Mouse (Mus musculus) lung, postnatal 0 days (tissue): ENCODE data around the gene Zfp366. TPM values are rescaled to one million over a fixed set of nuclear protein-coding genes. Genes with fewer than 3 reads are reported as not detected.

Experiments used
- ATAC-seq: fragments of 200-750 bp; cut with Nextera tagmentation; 2 replicates; pipeline ENCODE4 v1.8.0; 2017; ENCODE audit warnings: moderate library complexity
- DNase-seq: peaks from one replicate; pipeline ENCODE4 v3.0.0-alpha.2; 2016; ENCODE audit warnings: low spot score
- H3K27ac ChIP-seq: fragments of 300-500 bp; sonication (generic); 2 replicates; pipeline ENCODE4 v1.5.1; 2014; ENCODE audit warnings: antibody characterized with exemption, mild to moderate bottlenecking, low read length, mixed read lengths
- H3K27me3 ChIP-seq: fragments of 300-500 bp; sonication (generic); replicated peaks from 2 replicates; pipeline ENCODE4 v1.6.1; 2014; ENCODE audit warnings: low read length, mixed read lengths; ENCODE audit not compliant: insufficient read depth
- H3K36me3 ChIP-seq: fragments of 300-500 bp; sonication (generic); 2 replicates; pipeline ENCODE4 v1.6.1; 2014; ENCODE audit warnings: low read length, mixed read lengths; ENCODE audit not compliant: insufficient read depth
- H3K4me1 ChIP-seq: fragments of 300-500 bp; sonication (generic); 2 replicates; pipeline ENCODE4 v1.6.1; 2014; ENCODE audit warnings: antibody characterized with exemption, low read depth, low read length, mixed read lengths; ENCODE audit not compliant: insufficient read depth
- H3K4me2 ChIP-seq: fragments of 300-500 bp; sonication (generic); replicated peaks from 2 replicates; pipeline ENCODE4 v1.6.1; 2014; ENCODE audit warnings: low read depth, mild to moderate bottlenecking, low read length, moderate library complexity, mixed read lengths
- H3K4me3 ChIP-seq: fragments of 300-500 bp; sonication (generic); 2 replicates; pipeline ENCODE4 v1.5.1; 2014; ENCODE audit warnings: low read depth, low read length
- H3K9ac ChIP-seq: fragments of 300-500 bp; sonication (generic); replicated peaks from 2 replicates; pipeline ENCODE4 v1.6.1; 2014; ENCODE audit warnings: low read depth, mild to moderate bottlenecking
- H3K9me3 ChIP-seq: fragments of 300-500 bp; sonication (generic); 2 replicates; pipeline ENCODE4 v1.6.1; 2016; ENCODE audit warnings: low read length, mixed read lengths
- CTCF ChIP-seq: IDR thresholded peaks from 2 replicates; pipeline ENCODE4 v1.5.1; 2016; ENCODE audit warnings: antibody characterized with exemption, mild to moderate bottlenecking
- EP300 ChIP-seq: IDR thresholded peaks from 2 replicates; pipeline ENCODE4 v1.6.1; 2016; ENCODE audit warnings: antibody characterized with exemption, mild to moderate bottlenecking, control low read depth
- WGBS: fragments of 180-500 bp; shearing (Covaris S2); extraction: QIAGEN DNeasy Blood & Tissue Kit; methylation state at CpG from one replicate; pipeline ENCODE4 v1.1.7; 2014; 5-methylcytosine and 5-hydroxymethylcytosine counted together
- polyA plus RNA-seq: library from polyadenylated mRNA; unstranded; fragments of >200 nt; fragmentation: Nextera tagmentation; extraction: Ambion mirVana; gene quantifications from 2 replicates; pipeline ENCODE4 v1.2.1, GENCODE M21; 2015

Zfp366 gene
- polyA plus RNA-seq: 1.6 and 2.0 TPM in 2 replicates

DNA sequence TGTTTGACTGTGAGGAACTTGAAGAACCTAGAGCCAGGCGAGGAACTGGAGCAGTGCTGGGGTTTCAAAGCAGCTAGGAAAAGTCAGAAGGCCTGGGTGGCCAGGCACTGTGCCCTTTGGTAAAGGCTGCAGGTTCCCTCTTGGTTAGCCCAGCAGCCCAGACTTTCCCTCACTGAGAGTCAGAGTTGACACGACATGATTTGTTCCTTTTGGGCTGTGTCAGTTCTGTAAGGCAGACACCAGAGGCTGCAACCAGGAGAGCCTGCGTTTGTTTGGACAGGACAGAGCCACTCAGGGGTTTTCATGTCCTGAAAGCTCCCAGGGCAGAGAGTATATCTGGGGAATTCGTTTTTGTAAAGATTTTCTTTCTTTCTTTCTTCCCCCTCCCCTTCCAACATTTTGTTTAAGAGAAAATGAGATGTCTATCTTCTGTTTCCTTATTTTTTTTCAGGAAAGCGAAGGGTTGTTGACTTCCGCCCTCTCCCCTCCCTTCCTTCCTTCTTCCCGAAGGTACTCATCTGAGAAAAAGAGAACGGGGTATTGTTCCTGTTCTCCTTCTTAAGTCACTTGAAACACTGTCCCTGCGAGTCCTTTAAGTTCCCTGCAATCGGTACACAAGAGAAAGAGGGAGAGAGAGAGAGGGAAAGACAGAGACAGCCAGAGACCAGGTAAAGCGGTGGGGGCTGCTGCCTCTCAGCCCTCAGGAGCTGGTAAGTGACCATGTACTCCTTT lies at the start of gene Zfp366:
Zfp366 (plus strand) TSS at position 669 of the 732 bp plus-strand sequence.
- peak; percentile 17; the same call in 1 of the 2 replicates for TF ChIP-seq CTCF
- TF ChIP-seq EP300: no peak
- Histone ChIP-seq H3K4me3 (peak within 1 kb of the TSS; percentile 28; the same call in 1 of the 2 replicates), H3K4me1 (peaks cover 7% of the 10 kb centered on the region; the same call in 1 of the 2 replicates)

DNA sequence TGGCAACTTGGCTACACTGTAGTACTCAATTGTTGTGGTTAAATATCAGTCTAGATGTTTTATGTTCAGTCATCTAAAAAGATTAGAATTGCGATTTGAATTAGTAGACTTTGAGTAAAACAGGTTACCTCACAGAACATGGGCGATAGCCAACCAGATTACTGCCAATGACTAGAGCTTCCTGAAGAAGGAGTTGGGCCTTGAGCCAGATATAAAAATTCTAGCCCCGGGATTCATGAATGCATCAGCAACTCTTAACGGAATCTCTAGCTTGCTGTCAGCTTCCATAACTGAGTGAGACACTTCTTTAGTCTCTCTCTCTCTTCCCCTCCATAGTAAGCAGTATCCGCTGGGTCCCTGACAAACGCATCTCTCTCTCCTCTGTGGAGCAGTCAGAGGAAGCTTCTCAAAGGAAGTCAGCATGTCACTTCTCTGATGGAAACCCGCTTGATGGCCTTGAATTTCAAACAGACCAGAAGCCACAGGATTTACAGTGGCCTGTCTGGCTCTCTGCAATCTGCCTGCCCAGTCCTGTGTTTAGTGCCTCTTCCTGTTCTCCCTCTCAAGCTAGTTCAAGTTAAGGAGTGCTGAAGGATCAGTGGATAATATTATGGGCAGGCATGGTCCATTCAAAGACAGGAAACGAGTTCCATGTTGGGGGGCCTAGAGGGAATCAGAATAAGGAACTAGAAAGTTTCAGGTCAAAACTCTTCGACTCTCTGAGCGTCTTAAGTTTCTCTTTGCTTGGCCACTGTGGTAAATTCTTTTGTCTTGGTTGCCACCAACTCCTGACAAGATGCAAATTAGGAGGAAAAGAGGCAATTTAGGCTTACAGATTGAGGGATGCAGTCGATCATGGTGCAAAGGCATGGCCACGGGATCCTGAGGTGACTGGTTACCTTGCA lies 46.0 kb upstream of the Zfp366 start:
- TF ChIP-seq CTCF: no peak
- no peak for TF ChIP-seq EP300
- Histone ChIP-seq H3K27ac (no peak overlapping the region), H3K4me2 (no peak overlapping the region), H3K27me3 (no peaks in the 10 kb centered on the region), H3K9me3 (no peaks in the 10 kb centered on the region), H3K36me3 (no peaks in the 10 kb centered on the region), H3K4me3 (no peak overlapping the region), H3K4me1 (no peaks in the 10 kb centered on the region), H3K9ac (no peak overlapping the region)
- ATAC-seq (no peak), DNase-seq (no peak)
- WGBS: 73% methylated on average over 12 of the region's 12 CpGs

More for the DNA sequence above, at the start of gene Zfp366:
- 20% methylated on average over 11 of the region's 11 CpGs for WGBS
- Histone ChIP-seq H3K4me2 (peak within 1 kb of the TSS; percentile 51), H3K9ac (peak within 1 kb of the TSS; percentile 26; the same call in 1 of the 2 replicates), H3K36me3 (no peaks in the 10 kb centered on the region), H3K9me3 (no peaks in the 10 kb centered on the region), H3K27ac (peak within 1 kb of the TSS; percentile 62), H3K27me3 (no peaks in the 10 kb centered on the region)
- DNase-seq: no peak
- peak; percentile 57 for ATAC-seq

DNA sequence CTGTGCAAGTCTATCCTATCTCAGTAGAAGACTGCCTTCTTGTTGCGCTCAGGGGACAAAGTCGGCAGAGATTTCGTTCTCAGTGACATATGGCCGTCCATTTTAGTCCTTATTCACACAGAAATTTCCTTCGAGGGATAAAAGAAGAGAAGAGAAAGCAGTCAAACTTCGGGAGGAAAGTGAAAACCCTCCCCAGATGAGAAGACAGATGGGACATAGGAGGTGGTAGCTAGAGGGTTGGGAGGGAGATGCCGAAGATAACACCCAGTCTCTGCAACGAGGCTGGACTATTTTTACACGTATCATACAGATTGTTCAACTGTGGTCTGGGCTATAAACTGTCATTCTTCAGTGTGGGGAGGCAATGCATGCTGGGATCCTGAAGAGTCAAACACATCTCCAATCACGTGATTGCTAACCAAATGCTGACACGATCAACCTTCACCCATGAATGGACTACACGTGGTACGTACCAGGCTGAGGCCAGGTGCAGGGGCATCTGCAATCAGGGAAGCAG lies 38.2 kb upstream of the Zfp366 start:
- H3K4me1 ChIP-seq: 0 out of 2 replicates have a peak, but pooled peaks cover 3% of the 10 kb centered on the region
- H3K4me2 ChIP-seq: no peak overlapping the region
- 64% methylated on average over 13 of the region's 13 CpGs for WGBS
- ATAC-seq (no peak), DNase-seq (no peak)
- no peak for TF ChIP-seq CTCF
- no peak for TF ChIP-seq EP300
- no peaks in the 10 kb centered on the region for H3K27me3 ChIP-seq
- H3K36me3 ChIP-seq: no peaks in the 10 kb centered on the region
- H3K9me3 ChIP-seq: no peaks in the 10 kb centered on the region
- H3K9ac ChIP-seq: no peak overlapping the region
- no peak overlapping the region for H3K27ac ChIP-seq
- no peak overlapping the region for H3K4me3 ChIP-seq

DNA sequence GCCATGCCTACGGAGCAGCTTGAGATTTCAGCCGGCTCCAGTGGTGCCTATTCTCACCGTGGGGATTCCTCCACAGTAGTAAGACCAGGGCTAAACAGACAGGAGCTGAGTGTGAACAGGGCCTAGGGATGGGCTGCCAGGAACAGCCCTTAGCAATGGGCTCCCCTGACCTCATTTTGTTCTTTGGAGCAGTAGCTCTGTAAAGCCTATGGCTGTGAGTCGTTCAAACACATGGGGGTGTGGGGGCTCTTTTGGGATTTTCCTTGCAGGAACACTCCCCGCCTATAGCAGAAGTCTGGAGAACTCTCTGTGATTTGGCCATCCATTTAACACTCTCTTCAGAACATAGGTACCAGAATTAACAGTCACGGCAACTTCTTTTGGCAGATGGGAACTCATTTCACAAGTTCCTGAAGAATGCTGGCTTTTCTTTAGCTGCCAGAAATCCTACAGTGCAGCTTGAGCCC lies 36.9 kb upstream of the Zfp366 start:
- H3K27ac ChIP-seq: no peak overlapping the region
- no peaks in the 10 kb centered on the region for H3K27me3 ChIP-seq
- no peak overlapping the region for H3K4me3 ChIP-seq
- H3K4me1 ChIP-seq: 0 out of 2 replicates have a peak, but pooled peaks cover 3% of the 10 kb centered on the region
- DNase-seq (peak; percentile 13), ATAC-seq (no peak)
- 74% methylated on average over 6 of the region's 6 CpGs for WGBS
- H3K9ac ChIP-seq: no peak overlapping the region
- H3K9me3 ChIP-seq: no peaks in the 10 kb centered on the region
- no peak overlapping the region for H3K4me2 ChIP-seq
- H3K36me3 ChIP-seq: no peaks in the 10 kb centered on the region
- TF ChIP-seq EP300 (no peak), CTCF (no peak)

DNA sequence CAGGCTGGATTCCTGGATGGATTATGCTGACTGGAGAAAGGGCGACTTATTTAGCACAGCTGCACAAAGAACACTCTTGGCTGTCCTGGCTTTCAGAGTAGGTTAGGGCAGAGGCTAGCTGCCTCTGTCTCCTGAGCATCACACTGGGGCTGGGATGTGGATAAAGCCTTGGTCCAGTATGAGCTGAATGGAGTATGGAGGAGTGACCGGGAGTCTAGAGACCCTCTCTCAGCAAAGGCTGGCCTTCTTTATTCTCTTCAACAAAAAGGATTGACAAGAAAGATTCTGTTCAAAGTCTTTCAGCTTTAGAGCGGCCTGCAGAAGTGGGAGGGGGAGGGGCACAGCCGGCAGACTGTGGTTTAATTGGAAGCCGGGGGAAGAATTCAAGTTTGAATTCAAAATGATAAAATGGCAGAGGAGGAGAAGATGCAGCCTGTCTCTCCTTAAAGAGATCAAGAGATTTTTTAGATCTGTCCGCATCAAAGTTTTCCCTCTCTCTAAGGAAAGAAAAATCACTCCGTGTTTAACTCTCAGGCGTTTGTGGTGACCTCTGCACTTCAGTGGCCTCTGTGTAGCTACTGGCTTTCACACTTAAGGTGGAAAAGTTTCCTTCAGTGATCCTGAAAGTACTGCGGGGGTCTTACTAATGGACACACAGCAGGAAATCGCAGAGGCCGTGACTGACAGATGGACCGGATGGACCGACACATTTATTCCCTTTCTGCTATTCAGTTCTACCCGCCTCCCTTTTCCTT lies 34.9 kb upstream of the Zfp366 start:
- ATAC-seq (no peak), DNase-seq (no peak)
- no peak for TF ChIP-seq CTCF
- TF ChIP-seq EP300: no peak
- Histone ChIP-seq H3K27ac (no peak overlapping the region), H3K9ac (no peak overlapping the region), H3K4me1 (0 out of 2 replicates have a peak, but pooled peaks cover 3% of the 10 kb centered on the region), H3K4me2 (no peak overlapping the region), H3K27me3 (no peaks in the 10 kb centered on the region), H3K4me3 (no peak overlapping the region), H3K9me3 (no peaks in the 10 kb centered on the region), H3K36me3 (no peaks in the 10 kb centered on the region)
- 72% methylated on average over 14 of the region's 14 CpGs for WGBS
